Mouse (Mus musculus): ENCODE measurements around the gene Acbd3.

- TF ChIP-seq CTCF (IDR thresholded peaks at IDR 0.05; ENCODE audit: low read depth) (no peak), EP300 (IDR thresholded peaks at IDR 0.05; ENCODE audit: low read depth) (no peak)
Observed at GRCm38 (mm10) chr1:180762679-180763078, 36.8 kb downstream of the Acbd3 start.
